Mouse (Mus musculus) gastrocnemius, postnatal 14 days (tissue): ENCODE measurements around the gene Eif4ebp2. TPM values are rescaled to one million over a fixed set of nuclear protein-coding genes. Genes with fewer than 3 reads are reported as not detected.
A peak's percentile ranks its signal among the peaks of the same experiment; 100 is the strongest.

Experiments
- DNase-seq: peaks from one replicate; pipeline ENCODE4 v3.0.0; 2021; ENCODE audit warnings: mixed read lengths
- intact Hi-C: fragments of 180-260 bp; cut with DNase I; formaldehyde crosslinking; loops from one replicate; pipeline ENCODE4 v1.15.1; 2025; ENCODE audit warnings: low total_unique reads
- total RNA-seq, 2 experiments: library from RNA; stranded (reverse); gene quantifications; 2 replicates each; pipeline ENCODE4 v1.2.3; 2021

The Eif4ebp2 gene
- total RNA-seq, 2 experiments from 2014 or later, result 86.6 to 88.9 TPM

GRCm38 (mm10) chr10:61423289-61423688 lies 29.2 kb downstream of the Eif4ebp2 start:
- DNase-seq, result peak; percentile 53
- intact Hi-C loops, result no loop called here

- DNase-seq, result no peak
- intact Hi-C loops, result no loop called here
These were observed 29.6 kb downstream of the Eif4ebp2 start for GRCm38 (mm10) chr10:61422861-61423260.

- intact Hi-C loops, result no loop called here
- no peak for DNase-seq
These were observed 32.5 kb downstream of the Eif4ebp2 start for GRCm38 (mm10) chr10:61420011-61420410.

- intact Hi-C loops, result no loop called here
- DNase-seq, result no peak
These were observed 33.3 kb downstream of the Eif4ebp2 start for GRCm38 (mm10) chr10:61419146-61419545.

- no peak for DNase-seq
- intact Hi-C loops, result no loop called here
These were observed 34.1 kb downstream of the Eif4ebp2 start for GRCm38 (mm10) chr10:61418131-61418900.

- intact Hi-C loops, result no loop called here
- DNase-seq, result no peak
These were observed 34.8 kb downstream of the Eif4ebp2 start, which contains the start of gene Nodal for GRCm38 (mm10) chr10:61417672-61418071. TSS of gene Nodal (plus strand) at chr10:61417972.

GRCm38 (mm10) chr10:61417046-61417445 lies 35.4 kb downstream of the Eif4ebp2 start:
- intact Hi-C loops, result no loop called here
- DNase-seq, result no peak

- intact Hi-C loops, result no loop called here
These were observed 35.9 kb downstream of the Eif4ebp2 start for GRCm38 (mm10) chr10:61416561-61416960.

GRCm38 (mm10) chr10:61415890-61416289 lies 36.6 kb downstream of the Eif4ebp2 start:
- DNase-seq, result no peak
- intact Hi-C loops, result no loop called here

More at GRCm38 (mm10) chr10:61416561-61416960, 35.9 kb downstream of the Eif4ebp2 start:
- DNase-seq, result no peak

- DNase-seq, result no peak
- intact Hi-C loops, result no loop called here
These were observed 37.2 kb downstream of the Eif4ebp2 start for GRCm38 (mm10) chr10:61415240-61415639.

GRCm38 (mm10) chr10:61412910-61413625 lies 39.4 kb downstream of the Eif4ebp2 start:
- intact Hi-C loops, result no loop called here
- no peak for DNase-seq

- no peak for DNase-seq
- intact Hi-C loops, result no loop called here
These were observed 42.3 kb downstream of the Eif4ebp2 start for GRCm38 (mm10) chr10:61410193-61410592.

- DNase-seq, result no peak
- intact Hi-C loops, result loop anchor here (10.0 kb wide), 1 partner anchor 205 kb away; no protein-coding TSS in a partner anchor
These were observed 42.7 kb downstream of the Eif4ebp2 start for GRCm38 (mm10) chr10:61409776-61410175.

GRCm38 (mm10) chr10:61405958-61406357 lies 46.5 kb downstream of the Eif4ebp2 start:
- intact Hi-C loops, result loop anchor here (10.0 kb wide), 1 partner anchor 201 kb away; no protein-coding TSS in a partner anchor
- DNase-seq, result no peak

- intact Hi-C loops, result loop anchor here (10.0 kb wide), 1 partner anchor 198 kb away; no protein-coding TSS in a partner anchor
- DNase-seq, result no peak
These were observed 49.5 kb downstream of the Eif4ebp2 start for GRCm38 (mm10) chr10:61402911-61403310.

GRCm38 (mm10) chr10:61402480-61402879 lies 50.0 kb downstream of the Eif4ebp2 start:
- no peak for DNase-seq
- intact Hi-C loops, result loop anchor here (10.0 kb wide), 1 partner anchor 198 kb away; no protein-coding TSS in a partner anchor

- intact Hi-C loops, result loop anchor here (2.0 to 10.0 kb wide), 2 partner anchors 58 to 196 kb away; no protein-coding TSS in a partner anchor
- no peak for DNase-seq
These were observed 52.1 kb downstream of the Eif4ebp2 start for GRCm38 (mm10) chr10:61400407-61400806.

- intact Hi-C loops, result no loop called here
- peak; percentile 71 for DNase-seq
These were observed 53.2 kb downstream of the Eif4ebp2 start for GRCm38 (mm10) chr10:61399156-61399734.

- intact Hi-C loops, result no loop called here
- DNase-seq, result no peak
These were observed 54.3 kb downstream of the Eif4ebp2 start for GRCm38 (mm10) chr10:61398125-61398524.
